Mouse (Mus musculus) thymus, postnatal 14 days (tissue): Measurements from ENCODE around the gene Cbx2.
A peak's percentile ranks its signal among the peaks of the same experiment; 100 is the strongest.

Experiments used
- DNase-seq: peaks from one replicate; pipeline ENCODE4 v3.0.0; 2021

Gene Cbx2

DNA sequence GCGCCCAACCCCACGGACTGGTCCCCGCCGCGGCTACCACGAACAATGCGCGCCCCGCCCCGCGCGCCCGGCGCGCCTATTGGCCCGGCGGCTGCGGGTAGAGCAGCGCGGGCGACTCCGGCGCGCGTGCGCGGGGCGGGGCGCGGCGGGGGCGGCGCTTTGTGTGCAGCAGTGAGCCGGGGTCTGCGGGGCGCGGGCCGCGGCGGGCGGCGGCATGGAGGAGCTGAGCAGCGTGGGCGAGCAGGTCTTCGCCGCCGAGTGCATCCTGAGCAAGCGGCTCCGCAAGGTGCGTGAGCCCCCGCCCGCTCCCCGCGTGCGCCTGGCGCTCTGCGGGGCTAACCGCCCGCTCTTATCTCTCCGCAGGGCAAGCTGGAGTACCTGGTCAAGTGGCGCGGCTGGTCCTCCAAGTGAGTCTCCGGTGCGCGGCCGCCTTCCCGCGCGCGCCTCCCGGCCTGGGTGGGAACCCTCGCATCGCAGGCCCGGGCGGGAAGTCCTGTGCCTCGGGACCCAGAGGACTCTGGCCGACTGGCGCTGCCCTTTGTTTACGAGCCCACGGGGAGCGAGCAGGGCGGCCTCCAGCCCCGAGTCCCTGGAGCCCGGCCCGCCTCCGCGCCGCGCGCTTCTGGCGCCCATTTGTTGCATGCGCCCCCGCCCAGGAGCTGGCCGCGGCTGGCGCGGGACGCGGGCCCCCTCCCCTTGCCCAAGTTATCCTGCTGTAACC lies at the start of gene Cbx2:
Cbx2 (plus strand) TSS at position 68 of the 721 bp plus-strand sequence.
- peak; percentile 94 for DNase-seq

DNA sequence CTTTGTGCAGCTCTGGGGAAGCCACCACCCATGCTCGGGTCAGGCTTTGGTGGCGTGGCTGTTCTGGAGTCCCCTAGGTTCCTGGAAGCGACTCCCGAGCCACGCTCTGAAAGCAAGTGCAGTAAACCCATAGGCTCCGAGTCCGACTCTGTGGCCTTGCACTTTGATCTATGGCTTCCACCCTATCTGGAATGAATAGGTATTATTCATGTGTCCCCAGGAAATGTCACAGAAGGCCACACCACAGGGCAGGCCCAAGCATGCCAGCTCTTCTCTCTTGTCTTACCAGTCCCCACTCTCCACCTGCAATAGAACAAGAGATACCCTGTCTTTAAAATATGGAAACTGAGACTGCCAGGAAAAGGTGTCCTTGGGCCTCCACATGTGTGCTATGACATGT lies 48.4 kb upstream of the Cbx2 start:
- DNase-seq: no peak

DNA sequence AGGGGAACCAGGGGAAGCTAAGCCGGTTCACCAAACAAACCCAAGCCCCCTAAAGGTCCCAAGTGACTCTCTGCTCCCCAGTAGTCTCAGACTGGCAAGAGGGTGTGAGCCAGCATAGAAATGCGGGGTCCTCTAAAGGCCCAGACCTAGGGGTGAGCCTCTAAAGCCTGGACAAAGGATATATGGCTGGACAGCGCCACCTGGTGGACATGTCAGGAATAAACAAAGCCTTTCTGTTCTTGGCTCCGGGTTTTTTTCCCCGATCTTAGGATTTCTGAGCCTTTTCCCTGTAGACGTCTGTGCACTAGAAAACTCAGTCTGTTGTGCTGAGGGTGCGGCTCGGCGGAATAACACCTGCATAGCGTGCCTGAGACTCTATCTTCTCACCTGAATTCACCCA lies 47.3 kb upstream of the Cbx2 start:
- DNase-seq: peak; percentile 51

DNA sequence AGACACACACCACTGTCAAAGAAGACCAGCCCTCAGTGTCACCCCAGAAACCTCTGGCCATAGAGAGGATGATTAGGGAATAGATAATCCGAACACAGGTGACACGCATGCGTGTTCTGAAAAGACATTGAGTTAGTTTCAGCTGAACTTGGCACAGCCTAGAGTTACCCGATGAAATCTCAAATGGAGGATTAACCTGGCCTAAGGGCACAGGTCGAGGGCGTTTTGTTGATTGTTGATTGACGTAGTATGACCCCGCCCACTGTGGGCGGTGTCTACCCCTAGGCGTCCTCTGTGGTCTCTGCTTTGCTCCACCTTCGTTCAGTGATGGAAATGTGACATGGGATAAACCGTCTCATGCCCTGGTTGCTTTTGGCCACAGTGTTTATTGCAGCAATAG lies 46.8 kb upstream of the Cbx2 start:
- peak; percentile 42 for DNase-seq

DNA sequence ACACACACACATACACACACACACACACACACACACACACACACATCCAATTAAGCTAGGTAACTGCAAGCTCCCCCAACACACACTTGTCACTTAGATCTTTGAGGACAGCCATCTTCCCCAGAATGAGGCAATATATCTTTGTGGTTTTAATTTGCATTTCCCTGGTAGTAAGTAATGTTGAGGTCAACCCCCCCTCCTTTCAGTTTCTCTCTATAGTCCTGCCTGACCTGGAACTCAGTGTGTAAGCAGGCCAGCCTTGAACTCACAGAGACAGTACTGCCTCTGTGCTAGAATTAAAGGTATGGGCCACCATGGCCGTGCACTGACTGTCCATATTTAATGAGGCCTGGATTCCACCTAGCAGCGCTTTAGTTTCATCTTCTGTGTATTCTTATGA lies 42.4 kb upstream of the Cbx2 start:
- no peak for DNase-seq

DNA sequence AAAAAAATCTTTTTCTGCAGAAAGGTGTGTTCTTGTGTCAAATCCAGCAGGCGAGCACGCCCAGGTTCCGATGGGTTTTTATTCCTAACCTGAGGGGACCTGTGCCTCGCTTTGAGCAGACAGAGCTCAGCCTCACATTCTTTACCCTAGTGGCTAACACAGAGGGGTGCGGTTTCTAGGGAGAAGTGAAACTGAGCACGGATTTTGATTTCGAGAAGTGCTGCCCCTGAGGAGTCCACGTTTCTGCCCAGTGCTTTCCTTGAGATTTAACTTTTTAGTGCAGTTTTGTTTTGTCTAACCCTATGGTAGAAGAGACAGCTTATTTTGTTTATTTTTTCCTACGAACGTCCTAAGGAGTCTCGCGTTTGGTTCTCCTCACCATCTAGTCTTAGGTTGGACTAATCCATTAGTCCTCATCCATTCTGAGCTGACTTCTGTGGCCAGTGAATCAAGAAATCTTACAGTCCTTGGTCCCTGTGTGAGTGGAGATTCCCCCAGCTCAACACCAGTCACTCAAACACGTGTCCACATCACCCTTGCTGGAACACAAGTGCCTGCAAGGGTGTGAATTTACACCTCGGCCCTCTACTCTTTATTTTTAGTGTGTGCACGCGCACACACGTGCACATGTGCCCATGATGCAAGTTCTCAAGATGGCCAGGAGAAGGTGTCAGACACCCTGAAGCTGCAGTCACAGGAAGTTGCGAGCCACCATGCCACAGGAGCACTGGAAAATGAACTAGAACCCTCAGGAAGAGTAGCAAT lies 41.6 kb upstream of the Cbx2 start:
- no peak for DNase-seq

DNA sequence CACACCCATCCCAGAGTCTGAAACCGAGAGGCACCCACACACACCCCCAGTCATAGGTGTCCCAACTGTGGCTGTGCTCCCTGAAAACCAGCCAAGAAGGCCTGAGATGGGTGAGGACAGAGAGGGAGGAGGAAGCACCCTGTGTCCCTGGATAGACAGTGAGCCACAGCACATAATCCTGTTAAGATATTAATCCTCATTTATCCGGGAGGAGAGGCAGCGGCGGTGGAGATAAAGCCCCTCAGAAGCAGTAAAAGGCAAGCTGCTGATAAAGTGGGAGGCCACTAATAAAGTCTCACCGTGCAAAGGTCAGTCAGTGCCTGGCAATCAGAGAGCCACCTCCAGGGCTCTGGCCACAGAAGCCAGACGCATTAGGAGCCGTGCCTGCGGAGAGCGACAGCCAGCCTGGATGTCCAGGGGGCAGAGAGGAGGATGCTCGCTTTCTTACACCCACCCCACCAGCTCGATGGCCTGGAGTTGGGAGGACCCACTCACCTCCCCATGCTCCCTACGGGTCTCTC lies 40.1 kb upstream of the Cbx2 start:
- no peak for DNase-seq

DNA sequence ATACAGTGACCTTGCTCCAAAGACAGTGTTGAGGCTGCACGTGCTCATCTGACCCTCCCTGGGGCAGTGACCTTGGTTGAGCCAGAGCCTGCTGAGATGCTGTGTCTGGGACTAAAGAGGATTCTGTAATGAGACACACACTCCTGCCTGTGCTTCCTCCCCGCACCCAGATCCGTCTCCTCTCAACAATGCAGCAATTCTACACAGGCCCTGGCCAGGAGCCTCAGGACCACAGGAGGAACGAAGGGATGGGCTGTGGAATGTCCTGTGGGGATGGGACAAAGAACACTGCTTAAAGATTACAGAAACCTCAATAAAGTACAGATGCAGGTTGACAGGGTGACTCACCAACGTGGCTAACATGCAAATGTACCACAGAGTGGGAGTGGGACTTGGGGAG lies 37.2 kb upstream of the Cbx2 start:
- no peak for DNase-seq

DNA sequence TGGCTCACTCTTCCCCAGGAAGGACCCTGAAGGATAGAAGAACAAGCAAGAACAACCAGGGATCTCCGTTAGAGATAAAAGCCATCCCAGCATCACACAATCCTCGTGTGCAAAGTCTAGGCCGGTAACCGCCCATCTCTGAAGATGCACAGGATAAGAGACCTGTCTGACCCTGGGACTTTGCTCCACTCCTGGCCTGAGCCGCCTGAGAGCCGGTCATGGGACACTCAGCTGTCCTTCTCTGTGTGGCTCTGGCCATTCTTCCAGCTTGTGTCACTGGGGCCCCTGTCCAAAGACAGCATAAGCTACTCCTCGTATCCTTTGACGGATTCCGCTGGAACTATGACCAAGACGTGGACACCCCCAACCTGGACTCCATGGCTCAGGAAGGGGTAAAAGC lies 34.8 kb upstream of the Cbx2 start, which contains the start of gene Enpp7:
Enpp7 (plus strand) TSS at position 190 of the 400 bp plus-strand sequence.
- DNase-seq: no peak

DNA sequence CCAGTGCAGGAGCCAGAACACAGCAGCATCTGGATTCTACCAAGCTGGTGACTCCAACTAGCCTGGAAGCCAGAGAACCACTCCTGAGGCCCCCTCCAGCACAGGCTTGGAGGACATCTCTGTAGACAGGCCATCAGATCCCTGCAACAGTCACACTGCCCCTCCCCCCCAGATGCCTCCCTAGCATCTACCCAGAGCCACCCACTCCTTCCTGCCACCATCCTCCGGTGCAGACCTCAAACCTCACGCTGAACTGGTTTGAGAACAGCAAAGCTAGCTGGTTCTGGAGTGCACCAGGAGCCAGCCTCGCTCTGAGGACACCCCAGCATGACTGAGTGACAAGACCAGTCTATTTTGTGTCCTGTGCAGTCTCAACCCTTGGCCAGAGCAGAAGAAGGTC lies 30.0 kb upstream of the Cbx2 start:
- DNase-seq: peak; percentile 87

DNA sequence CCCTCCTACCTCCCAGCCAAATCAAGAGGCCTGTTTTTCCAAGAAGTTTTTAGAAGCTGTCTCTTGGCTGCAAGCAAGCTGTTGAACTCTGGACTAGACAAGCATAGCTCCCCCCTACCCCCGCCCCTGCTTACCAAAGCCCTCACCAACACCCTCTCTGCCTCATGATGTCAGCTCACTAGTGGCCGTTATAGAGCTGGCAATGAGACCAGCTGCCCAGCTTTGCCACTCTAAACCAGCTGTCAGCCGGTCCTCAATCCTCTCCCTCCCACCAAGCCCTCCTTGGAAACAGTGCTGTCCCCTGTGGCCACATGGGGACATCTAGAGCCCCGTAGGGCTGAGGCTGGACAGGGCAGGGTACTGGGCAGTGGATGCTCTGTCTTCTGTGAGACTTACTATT lies 27.3 kb upstream of the Cbx2 start:
- DNase-seq: no peak

DNA sequence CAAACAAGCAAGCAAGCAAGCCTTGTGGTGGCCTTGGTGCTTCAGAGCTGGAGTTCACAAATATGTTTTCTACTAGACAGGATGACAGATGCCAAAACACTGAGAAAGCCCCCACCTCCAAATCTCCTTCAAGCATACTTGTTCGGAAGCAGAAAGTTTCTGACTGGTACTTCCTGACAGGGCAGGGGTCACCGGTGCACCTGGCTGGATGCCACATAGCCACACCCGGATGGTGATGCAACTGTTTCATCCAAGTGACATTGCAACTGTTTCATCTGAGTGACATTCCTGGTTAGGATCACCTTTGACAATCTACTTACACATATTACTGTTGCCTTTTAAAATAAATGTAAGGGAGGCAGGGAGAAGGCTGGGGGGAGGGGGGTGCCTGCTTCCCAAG lies 25.6 kb upstream of the Cbx2 start:
- no peak for DNase-seq

DNA sequence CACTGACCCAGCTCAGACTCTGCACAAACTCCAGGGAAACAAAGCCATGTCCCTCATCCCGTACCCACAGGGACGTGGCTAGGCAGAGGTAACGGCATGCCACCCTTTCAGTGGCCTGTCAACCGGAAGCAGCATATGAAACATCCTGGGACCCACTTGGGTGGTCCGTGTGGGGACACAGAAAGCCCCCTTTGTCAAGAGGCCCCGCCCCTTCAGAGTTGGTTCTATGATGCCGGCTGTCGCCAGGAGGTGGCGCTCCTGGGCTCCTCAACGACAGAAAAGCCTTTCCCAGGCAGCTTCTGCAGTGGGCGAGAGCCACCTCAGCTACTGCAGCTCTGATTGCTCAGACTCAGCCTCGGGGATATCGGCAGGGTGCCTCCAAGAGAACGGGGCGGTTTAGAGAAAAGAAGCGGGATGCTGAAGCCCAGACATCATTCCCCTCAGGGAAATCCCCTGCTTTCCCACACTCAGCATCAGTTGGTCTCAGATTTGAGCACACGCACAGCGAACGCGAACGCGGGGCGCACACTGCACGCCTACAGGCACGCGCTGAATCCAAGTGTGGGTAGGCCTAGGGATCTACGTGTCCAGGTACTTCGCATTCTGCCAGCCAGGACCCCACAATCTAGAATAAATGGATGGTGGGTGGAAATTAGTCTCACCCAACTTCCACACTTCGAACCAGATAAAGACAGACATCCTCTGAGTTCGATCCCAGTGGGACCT lies 24.1 kb upstream of the Cbx2 start:
- peak; percentile 85 for DNase-seq

DNA sequence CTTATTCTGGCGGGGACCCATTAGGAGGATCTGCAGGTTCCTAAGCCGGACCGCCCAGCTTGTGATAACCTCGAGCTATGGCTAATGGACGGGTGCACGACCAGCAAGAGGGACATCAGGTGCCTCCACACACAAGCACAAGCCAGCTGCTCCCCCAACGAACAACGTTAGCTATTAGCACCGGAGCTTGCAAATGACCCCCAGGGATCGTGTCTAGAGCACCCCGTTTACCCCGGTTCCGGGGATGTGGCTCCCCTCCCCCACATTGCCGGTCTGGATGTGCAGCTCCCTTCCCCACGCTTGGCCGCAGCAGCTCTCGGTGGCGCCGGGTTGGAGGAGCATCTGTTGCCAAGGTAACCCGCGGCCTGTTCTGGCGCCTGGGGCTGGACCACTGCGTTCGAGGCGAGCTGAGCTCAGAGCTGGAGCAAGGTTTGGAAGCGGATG lies 23.4 kb upstream of the Cbx2 start:
- DNase-seq: peak; percentile 36

DNA sequence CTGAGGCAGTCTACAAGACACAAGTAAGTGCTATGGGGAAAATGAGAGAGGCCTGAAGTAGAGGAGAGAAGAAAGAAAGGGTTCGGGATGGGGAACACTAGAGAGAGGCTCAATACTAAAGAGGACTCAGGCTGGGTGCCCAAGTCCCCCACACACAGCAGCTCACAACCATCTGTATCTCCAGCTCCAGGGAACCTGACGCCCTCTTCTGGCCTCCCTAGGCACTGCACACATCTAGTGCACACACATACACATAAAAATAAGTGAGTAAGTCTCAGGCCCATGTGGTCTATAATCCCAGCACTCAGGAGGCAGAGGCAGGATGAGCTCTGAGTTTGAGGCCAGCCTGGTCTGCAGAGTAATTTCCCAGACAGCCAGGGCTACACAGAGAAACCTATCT lies 21.9 kb upstream of the Cbx2 start:
- no peak for DNase-seq

DNA sequence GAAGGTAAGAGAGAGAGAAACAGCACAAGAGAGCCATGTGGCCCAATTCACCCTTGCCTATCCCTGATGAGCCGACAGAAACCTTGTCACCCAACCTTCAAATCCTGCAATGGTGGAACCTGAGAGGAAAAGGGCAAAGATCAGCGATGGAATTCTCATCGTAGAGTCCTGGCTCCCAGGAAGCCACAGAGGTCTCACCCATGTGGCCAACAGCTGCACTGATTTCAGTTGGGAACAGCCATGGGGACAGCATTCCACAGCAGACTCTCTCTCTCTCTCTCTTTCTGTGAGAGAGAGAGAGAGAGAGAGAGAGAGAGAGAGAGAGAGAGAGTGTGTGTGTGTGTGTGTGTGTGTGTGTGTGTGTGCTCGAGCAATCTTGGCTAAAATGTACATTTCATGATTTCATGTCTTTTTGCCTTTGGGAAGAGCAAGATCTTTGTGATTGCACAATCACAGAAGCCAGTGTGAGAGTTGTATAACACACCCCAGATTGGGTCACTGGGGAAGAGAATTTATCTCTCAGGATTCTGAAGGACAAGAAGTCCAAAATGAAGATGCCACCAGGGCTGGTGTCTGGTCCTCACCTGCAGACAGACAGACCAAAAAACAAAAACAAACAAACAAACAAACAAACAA lies 21.2 kb upstream of the Cbx2 start:
- DNase-seq: no peak

DNA sequence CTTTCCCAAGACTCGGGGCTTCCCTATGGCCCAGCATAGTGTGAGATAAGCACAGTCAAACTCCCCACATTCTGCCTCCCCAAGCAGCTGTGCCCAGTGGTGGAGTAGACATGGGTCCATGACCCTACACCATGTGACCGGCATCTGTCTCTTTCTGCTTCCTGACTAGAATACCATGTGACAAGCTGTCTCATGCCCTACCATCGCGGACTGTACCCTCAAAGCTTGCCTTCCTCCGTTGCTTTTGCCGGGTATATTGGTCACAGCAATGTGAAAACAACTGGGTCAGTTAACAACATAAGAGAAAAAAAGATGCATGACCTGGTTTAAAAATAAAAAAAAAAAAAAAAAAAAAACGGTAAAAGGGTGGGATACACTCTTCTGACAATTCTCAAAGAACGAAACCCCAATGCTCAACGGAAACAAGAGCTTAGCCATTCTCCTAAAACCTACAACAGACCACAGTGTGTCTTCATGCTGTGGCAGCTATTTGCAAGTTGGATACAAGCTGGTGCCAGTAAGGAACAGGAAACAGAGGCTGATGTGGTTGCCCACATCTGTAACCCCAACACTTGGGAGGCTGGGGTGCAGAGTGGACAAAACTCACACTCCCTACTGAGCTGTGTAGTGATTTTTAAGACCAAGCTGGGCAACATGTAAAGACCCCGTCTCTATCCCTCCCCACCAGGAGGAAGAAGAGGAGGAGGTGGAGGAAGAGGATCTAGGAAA lies 17.1 kb upstream of the Cbx2 start:
- DNase-seq: no peak

DNA sequence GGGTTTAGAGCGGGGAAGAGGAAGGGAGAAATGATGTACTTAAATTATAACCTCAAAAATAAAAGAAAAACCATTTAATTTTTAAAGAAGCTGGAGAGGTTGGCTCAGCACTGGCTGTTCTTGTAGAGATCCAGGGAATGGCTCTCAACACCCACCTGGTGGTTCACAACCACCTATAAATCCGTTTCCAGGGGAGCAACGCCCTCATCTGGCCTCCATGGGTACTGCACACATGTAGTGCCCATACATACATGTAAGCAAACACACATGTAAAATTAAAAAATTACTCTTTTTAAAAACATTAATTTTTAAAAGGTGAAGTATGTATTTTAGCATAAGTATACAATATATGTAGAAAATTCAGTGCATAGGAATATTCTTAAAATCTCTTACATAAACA lies 16.3 kb upstream of the Cbx2 start:
- DNase-seq: no peak

DNA sequence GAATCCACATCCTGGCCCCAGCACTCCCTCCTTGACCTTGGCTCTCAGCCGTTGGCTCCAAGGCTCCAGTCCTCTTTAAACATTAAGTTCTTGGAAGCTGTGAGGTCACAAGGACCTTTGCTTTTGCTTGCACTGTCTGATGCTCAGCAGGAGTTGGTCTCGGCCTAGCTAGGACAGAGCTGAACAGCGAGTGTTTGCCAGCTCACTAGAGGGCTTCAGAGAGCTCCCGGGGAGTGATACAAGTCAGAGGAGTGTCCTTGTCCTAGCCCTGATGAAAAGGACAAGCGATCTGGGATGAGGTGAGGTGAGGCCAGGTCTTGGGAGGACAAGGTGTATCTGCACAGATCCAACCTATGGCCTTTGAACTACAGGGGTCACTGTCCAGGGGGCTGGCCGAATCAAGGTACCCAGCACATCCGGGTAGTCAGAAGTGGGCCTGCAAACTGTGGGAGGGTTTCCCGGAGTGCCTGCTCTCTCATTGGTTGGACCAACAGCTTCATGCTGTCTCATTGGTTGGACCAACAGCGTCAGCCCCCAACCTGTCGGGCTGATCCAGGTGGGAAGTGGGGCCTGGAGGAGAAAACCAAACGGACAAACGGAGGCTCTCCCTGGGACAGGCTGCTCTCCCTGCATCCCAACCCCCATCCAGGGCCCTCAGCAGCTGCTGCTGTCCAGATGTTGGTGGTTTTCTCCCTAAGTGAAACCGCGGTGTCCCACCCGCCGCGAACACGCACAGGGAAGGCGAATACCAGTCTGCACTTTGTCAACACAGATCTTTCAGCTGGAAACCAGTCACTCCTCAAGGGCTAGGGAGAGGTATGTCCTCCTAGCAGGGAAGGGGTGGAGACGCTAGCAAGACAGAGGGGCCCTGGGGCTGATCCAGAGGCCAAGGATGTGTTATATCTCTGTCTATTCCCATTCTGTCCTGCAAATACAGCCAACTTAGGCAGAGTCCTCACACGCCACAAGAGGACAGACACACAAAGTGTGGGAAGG lies 15.0 kb upstream of the Cbx2 start:
- peak; percentile 51 for DNase-seq

DNA sequence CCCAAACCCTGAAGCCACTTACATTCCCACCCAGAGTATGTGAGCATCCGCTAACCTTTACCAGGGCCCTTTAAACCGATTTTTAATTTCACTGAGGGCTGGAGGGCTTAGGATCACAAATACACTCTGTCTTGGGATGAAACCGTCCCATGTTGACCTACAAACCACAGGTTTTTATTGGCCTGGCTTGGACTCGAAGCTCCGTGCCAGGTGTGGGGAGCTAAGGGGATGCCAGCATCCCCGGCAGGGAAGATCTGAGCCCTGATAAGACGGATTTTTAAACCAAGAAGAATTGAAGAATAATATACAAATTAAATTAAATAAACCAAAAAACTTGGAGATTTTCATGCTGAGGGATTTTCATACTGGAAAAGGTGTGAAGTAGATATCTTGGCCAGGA lies 8.3 kb upstream of the Cbx2 start:
- no peak for DNase-seq

DNA sequence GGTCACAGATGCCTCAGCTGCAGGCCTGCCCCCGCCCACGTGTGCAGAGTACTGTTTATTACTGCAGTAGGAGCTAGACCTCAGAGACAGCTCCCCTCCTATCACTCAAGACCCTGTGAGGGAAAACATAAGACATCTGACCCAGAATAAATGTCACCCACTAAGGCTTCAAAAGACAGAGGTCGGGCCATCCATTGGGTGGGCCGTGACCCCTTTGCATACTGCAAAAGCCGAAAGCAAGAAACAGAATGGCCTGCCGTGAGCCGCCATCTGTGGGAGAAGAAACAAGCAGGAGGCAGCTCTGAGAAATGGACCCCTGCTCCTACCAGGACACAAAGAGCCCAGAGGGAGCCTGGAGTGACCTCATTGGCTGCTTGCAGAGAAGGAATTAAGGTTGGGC lies 5.3 kb upstream of the Cbx2 start:
- DNase-seq: no peak
